Mouse (Mus musculus) forebrain, postnatal 0 days (tissue): ENCODE results near the gene Cped1. TPM values are rescaled to one million over a fixed set of nuclear protein-coding genes. Genes with fewer than 3 reads are reported as not detected.

Source experiments
- ATAC-seq: fragments of 200-750 bp; cut with Nextera tagmentation; 2 replicates; pipeline ENCODE4 v1.8.0; 2017; ENCODE audit warnings: mild to moderate bottlenecking, moderate library complexity
- DNase-seq: peaks from one replicate; pipeline ENCODE4 v3.0.0-alpha.2; 2015
- H3K27ac ChIP-seq: fragments of 300-500 bp; sonication (generic); 2 replicates; pipeline ENCODE4 v1.5.1; 2014; ENCODE audit warnings: low read depth, mild to moderate bottlenecking, antibody characterized with exemption, low read length, moderate library complexity, mixed read lengths
- H3K27me3 ChIP-seq: fragments of 300-500 bp; sonication (generic); 2 replicates; pipeline ENCODE4 v1.6.1; 2014; ENCODE audit warnings: mild to moderate bottlenecking, low read length, mixed read lengths; ENCODE audit not compliant: insufficient read depth
- H3K36me3 ChIP-seq: fragments of 300-500 bp; sonication (generic); 2 replicates; pipeline ENCODE4 v1.6.1; 2014; ENCODE audit warnings: mild to moderate bottlenecking, moderate library complexity; ENCODE audit not compliant: insufficient read depth
- H3K4me1 ChIP-seq: fragments of 300-500 bp; sonication (generic); 2 replicates; pipeline ENCODE4 v1.6.1; 2014; ENCODE audit warnings: antibody characterized with exemption; ENCODE audit not compliant: insufficient read depth
- H3K4me2 ChIP-seq: fragments of 300-500 bp; sonication (generic); 2 replicates; pipeline ENCODE4 v1.6.1; 2014; ENCODE audit warnings: low read depth, mild to moderate bottlenecking, moderate library complexity
- H3K4me3 ChIP-seq: fragments of 300-500 bp; sonication (generic); 2 replicates; pipeline ENCODE4 v1.5.1; 2014; ENCODE audit warnings: low read depth, low read length, mixed read lengths
- H3K9ac ChIP-seq: fragments of 300-500 bp; sonication (generic); 2 replicates; pipeline ENCODE4 v1.6.1; 2014; ENCODE audit warnings: mild to moderate bottlenecking
- H3K9me3 ChIP-seq: fragments of 300-500 bp; sonication (generic); 2 replicates; pipeline ENCODE4 v1.6.1; 2016; ENCODE audit warnings: low read length
- CTCF ChIP-seq: sonication (generic); IDR thresholded peaks from 2 replicates; pipeline ENCODE4 v1.5.1; 2016; ENCODE audit warnings: antibody characterized with exemption, control low read depth, low read depth
- WGBS: fragments of 180-500 bp; shearing (Covaris S2); extraction: QIAGEN DNeasy Blood & Tissue Kit; methylation state at CpG from one replicate; pipeline ENCODE4 v1.1.7; 2014; 5-methylcytosine and 5-hydroxymethylcytosine counted together
- polyA plus RNA-seq: library from polyadenylated mRNA; unstranded; fragments of >200 nt; fragmentation: Nextera tagmentation; extraction: Ambion mirVana; gene quantifications from 2 replicates; pipeline ENCODE4 v1.2.1, GENCODE M21; 2015
- total RNA-seq: library from RNA; depleted of rRNA; stranded (reverse); fragments of >200 nt; gene quantifications from 2 replicates; pipeline ENCODE4 v1.2.3, GENCODE M21; 2014

The Cped1 gene
- total and polyA plus RNA-seq, 2 experiments from 2014 or later: 2.4 to 6.5 TPM

GRCm38 (mm10) chr6:22206630-22207293 is 221.0 kb downstream of the Cped1 start:
- 46% methylated on average over 6 of the region's 6 CpGs for WGBS
- ATAC-seq: peak; percentile 80
- H3K4me3 ChIP-seq: no peak overlapping the region
- peak; percentile 60 for DNase-seq
- H3K27me3 ChIP-seq: no peaks in the 10 kb centered on the region
- no peak overlapping the region for H3K27ac ChIP-seq
- no peaks in the 10 kb centered on the region for H3K9me3 ChIP-seq
- H3K4me1 ChIP-seq: 0 out of 2 replicates have a peak, but pooled peaks cover 9% of the 10 kb centered on the region
- H3K36me3 ChIP-seq: no peaks in the 10 kb centered on the region
- TF ChIP-seq CTCF: no peak
- H3K9ac ChIP-seq: no peak overlapping the region
- H3K4me2 ChIP-seq: peak overlapping the region; percentile 36

- Histone ChIP-seq H3K4me3 (no peak overlapping the region), H3K4me1 (no peaks in the 10 kb centered on the region), H3K9me3 (no peaks in the 10 kb centered on the region), H3K4me2 (no peak overlapping the region), H3K36me3 (no peaks in the 10 kb centered on the region), H3K27me3 (no peaks in the 10 kb centered on the region), H3K27ac (no peak overlapping the region), H3K9ac (no peak overlapping the region)
- TF ChIP-seq CTCF: no peak
- no peak for ATAC-seq
- no peak for DNase-seq
- WGBS: 89% methylated on average over 6 of the region's 6 CpGs
Measured at GRCm38 (mm10) chr6:22212158-22212557, 226.4 kb downstream of the Cped1 start.

DNA sequence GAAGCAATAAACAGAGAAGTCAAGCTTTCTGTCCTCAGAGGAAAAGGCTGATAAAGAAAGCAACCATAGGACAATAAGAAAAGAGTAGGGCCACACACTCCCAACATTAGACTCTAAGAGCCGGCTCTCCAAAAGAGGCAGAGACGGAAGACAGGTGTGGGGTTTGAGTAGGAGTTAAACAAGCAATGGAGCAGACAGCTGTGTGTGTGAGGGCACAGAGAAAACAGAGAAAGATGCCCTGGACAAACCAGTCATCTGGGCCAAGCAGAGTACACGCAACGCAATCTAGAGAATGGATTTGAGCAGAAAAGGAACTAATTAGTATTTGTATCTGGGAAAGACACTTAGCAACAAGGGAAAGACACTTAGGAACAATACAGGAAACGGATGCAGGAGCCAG is 227.5 kb downstream of the Cped1 start:
- H3K4me2 ChIP-seq: no peak overlapping the region
- H3K36me3 ChIP-seq: no peaks in the 10 kb centered on the region
- no peaks in the 10 kb centered on the region for H3K9me3 ChIP-seq
- H3K27me3 ChIP-seq: no peaks in the 10 kb centered on the region
- no peak overlapping the region for H3K9ac ChIP-seq
- 77% methylated on average over 5 of the region's 5 CpGs for WGBS
- no peak overlapping the region for H3K4me3 ChIP-seq
- no peak for TF ChIP-seq CTCF
- H3K4me1 ChIP-seq: no peaks in the 10 kb centered on the region
- no peak overlapping the region for H3K27ac ChIP-seq
- no peak for ATAC-seq
- DNase-seq: no peak

- H3K4me3 ChIP-seq: no peak overlapping the region
- no peak for ATAC-seq
- no peak overlapping the region for H3K27ac ChIP-seq
- no peak overlapping the region for H3K4me2 ChIP-seq
- no peaks in the 10 kb centered on the region for H3K36me3 ChIP-seq
- no peak for DNase-seq
- no peaks in the 10 kb centered on the region for H3K27me3 ChIP-seq
- no peak overlapping the region for H3K9ac ChIP-seq
- 84% methylated on average over 3 of the region's 3 CpGs for WGBS
- TF ChIP-seq CTCF: no peak
- no peaks in the 10 kb centered on the region for H3K4me1 ChIP-seq
- H3K9me3 ChIP-seq: no peaks in the 10 kb centered on the region
Measured at GRCm38 (mm10) chr6:22213813-22214212, 228.1 kb downstream of the Cped1 start.

DNA sequence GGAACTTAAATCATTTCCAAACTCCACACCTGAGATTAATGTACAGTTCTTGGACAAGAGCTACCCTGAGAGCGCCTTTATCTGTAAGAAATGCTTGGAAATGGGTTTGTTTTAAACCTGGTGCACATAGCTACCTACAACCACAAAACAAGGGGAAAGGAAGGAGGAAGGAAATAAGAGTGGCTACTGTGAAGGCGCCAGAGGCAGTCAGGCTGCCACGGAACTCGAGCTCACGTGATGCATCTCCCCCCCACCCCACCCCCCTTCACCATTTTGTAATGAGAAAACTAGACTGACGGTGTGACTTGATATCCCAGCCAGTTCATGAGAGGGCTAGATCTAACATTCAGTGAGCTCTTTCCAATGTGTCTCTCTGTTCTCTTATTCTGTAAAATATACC is 228.9 kb downstream of the Cped1 start:
- Histone ChIP-seq H3K36me3 (no peaks in the 10 kb centered on the region), H3K9ac (no peak overlapping the region), H3K4me3 (no peak overlapping the region), H3K27me3 (no peaks in the 10 kb centered on the region), H3K27ac (no peak overlapping the region), H3K4me1 (no peaks in the 10 kb centered on the region), H3K9me3 (no peaks in the 10 kb centered on the region), H3K4me2 (no peak overlapping the region)
- ATAC-seq (no peak), DNase-seq (no peak)
- WGBS: 90% methylated on average over 6 of the region's 6 CpGs
- TF ChIP-seq CTCF: no peak

- Histone ChIP-seq H3K36me3 (no peaks in the 10 kb centered on the region), H3K4me2 (no peak overlapping the region), H3K4me3 (no peak overlapping the region), H3K9me3 (no peaks in the 10 kb centered on the region), H3K27me3 (no peaks in the 10 kb centered on the region), H3K4me1 (no peaks in the 10 kb centered on the region), H3K27ac (no peak overlapping the region), H3K9ac (no peak overlapping the region)
- no peak for TF ChIP-seq CTCF
- ATAC-seq (no peak), DNase-seq (no peak)
- 86% methylated on average over 14 of the region's 14 CpGs for WGBS
Measured at GRCm38 (mm10) chr6:22216276-22216973, 230.7 kb downstream of the Cped1 start.

DNA sequence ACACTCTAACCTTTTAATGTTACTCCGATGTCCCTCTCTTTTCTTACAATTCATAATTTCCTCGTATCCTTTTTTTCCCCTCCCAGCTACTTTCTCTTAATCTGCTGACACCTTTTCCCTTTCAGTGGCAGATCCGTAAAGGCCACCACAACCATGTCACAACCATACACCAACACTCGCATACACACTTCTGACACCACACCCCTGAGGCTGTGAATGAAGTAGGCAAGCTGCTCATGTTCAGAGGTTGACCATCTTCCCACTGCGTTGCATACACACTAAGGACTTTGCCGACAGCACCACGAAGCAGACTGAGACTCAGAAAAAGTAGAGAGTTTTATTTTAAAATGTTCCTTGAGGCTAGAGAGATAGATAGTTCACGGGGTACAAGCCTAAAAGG is 235.4 kb downstream of the Cped1 start:
- no peak for TF ChIP-seq CTCF
- 93% methylated on average over 8 of the region's 8 CpGs for WGBS
- no peak for ATAC-seq

More for the DNA sequence above, 235.4 kb downstream of the Cped1 start:
- H3K36me3 ChIP-seq: no peaks in the 10 kb centered on the region
- DNase-seq: no peak
- no peak overlapping the region for H3K4me3 ChIP-seq
- H3K27me3 ChIP-seq: no peaks in the 10 kb centered on the region
- H3K9ac ChIP-seq: no peak overlapping the region
- H3K9me3 ChIP-seq: no peaks in the 10 kb centered on the region
- no peak overlapping the region for H3K27ac ChIP-seq
- H3K4me1 ChIP-seq: no peaks in the 10 kb centered on the region
- no peak overlapping the region for H3K4me2 ChIP-seq
